Mouse (Mus musculus) heart, postnatal 0 days (tissue): ENCODE data around the gene Arfip2.

Source experiments
- CTCF ChIP-seq: IDR thresholded peaks from 2 replicates; pipeline ENCODE4 v1.5.1; 2016; ENCODE audit warnings: antibody characterized with exemption, control low read depth, low read depth
- EP300 ChIP-seq: IDR thresholded peaks from 2 replicates; pipeline ENCODE4 v1.6.1; 2016; ENCODE audit warnings: antibody characterized with exemption, low read depth

DNA sequence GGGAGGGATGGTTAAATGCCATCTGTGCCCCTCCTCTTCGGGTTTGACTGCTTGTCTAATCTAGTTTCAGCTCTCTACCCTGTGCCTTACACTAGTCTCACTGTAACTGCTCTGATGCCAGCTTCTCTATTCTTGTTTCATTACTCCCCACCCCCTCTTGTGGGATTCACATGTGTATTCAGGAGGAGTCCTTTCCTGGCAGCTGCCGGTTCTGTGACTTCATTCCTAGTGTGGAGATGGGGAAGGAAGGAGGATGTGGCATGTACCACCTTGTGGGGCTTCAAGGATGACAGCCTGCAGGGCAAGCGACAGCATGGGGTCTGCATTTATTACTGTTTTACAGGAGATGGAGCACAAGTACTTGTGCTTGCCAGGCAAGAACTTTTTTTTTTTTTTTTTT, 1.7 kb upstream of the Arfip2 start:
- no peak for TF ChIP-seq CTCF
- no peak for TF ChIP-seq EP300
